Mouse (Mus musculus): ENCODE results near the gene Tcf7l2.

Tcf7l2 gene

DNA sequence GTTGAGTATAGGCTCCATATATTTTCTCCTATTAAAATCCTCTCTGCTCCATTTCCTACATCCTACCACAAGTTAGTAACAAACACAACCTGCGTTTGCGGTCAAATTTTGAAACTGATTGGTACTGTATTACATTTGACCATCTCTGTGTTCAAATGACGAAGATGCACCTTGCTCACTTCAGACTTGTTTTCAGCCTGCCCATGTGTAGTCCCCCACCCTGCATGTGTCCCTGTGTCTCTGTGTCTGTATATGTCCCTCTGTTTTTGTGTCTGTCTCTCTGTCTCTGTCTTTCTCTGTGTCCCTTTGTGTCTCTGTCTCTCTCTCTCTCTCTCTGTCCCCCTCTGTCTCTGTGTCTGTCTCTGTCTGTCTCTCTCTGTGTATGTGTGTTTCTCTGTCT lies 222.8 kb downstream of the Tcf7l2 start:
- DNase-seq = no peak

DNA sequence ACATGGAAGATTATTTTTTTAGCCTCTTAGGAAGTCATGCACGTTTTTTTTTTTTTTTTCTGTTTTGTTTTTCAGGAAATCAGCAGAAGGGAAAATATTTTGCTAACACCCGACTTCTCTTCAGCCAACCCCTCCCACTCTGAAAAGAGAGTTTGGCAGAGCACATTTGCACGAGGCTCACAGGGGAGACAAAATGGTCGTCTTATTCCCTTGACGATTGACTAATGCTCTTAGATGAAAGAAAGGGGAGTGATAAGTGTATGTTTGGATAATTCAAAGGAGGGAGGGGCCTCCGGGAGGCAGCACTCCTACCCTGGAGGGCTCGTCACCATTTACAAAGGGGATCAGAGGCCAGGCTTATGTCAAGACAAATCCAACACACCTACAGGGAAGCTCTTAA lies 224.4 kb downstream of the Tcf7l2 start:
- no peak for DNase-seq

DNA sequence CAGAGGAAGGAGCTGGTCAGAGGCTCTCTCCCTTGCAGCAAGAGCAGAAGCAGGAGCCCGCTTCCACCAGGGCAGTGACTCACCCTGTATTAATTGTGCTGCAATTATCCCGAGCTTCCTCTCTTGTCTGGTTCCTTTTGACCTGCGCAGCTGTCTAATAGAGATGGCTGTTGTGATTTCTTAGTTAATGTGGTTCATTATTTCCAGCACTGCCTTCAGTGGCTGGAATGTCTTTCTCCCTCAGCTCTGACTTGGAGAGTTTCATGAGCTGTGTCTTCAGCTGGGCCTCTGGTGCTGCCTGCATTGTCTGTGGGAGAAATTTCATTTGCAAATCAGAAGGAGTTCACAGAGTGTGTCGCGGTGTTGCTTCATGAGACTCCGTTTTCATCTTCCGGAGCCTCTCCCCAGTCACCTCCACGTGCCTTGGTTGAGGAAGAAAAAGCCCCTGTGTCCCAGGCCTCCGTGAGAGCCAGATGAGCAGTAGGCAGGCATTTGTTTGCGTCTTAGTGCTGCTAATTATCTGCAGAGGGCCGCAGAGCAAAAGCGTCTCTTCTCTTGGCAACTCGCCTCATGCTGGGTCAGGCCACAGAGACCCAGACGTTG lies 228.4 kb downstream of the Tcf7l2 start:
- no peak for DNase-seq

DNA sequence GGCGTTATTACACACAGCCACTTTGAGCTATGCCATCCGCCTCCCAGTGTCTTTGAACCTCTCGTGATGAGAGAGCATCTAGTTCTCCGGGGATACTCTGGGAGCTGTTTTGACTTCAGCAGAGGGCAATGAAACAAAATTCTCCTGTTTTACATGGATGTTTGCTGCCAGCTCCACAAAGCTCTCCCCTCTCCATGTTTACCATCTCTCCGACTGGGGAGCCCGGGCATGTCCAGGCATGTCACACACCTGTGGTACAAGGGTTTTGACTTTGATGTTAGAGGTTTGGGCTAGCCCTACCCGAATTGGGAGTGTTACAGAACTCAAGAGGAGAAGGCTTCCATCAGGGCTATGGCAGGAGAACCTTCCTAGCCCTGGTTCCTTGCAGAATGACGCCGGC lies 234.5 kb downstream of the Tcf7l2 start:
- no peak for DNase-seq

Data from kidney, adult 8-10 months (tissue).